Mouse (Mus musculus): ENCODE data around the gene Rabggta. TPM values are rescaled to one million over a fixed set of nuclear protein-coding genes. Genes with fewer than 3 reads are reported as not detected.

Gene Rabggta
- polyA plus RNA-seq, 1 experiment from 2014 or later = 21.2 TPM

DNA sequence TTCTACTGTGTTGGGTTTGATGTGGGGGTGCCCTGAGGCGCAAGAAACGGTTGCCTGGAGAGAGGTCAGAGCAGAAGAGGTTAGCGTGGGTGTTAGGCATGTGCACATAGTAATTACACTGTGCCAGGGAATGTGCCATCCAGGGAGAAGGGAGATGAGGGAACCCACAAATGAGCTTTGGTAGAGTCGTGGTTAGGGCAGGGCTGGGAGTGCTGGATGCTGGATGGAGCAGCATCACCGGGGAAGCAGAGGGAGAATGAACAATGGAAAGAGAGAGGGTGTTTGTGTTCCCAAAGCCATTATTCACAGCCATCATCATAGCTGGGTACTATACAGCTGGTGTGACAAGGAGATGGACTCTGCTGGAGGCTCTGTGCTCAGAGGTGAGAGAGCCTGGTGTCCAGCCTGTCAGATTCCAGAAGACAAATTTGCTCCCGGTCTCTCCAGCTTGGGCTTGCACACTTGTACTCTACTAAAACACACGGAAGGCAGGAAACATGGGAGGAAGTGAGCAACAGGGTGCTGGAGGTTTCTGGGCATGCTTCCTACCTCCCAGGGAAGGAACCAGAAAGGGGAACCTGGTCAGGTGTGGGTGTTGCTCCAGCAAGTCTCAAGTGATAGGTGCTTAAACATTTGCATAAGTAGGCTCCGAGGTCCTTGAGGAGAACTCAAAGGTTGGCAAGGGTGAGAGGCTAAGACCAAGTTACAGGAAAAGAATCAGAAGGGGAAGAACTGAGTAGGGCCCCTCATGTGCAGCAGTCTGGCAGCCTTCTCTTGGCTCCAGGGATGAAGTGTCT, 6.0 kb upstream of the Rabggta start:
- H3K4me1 ChIP-seq (ENCODE audit: insufficient read depth) = peaks cover 13% of the 10 kb centered on the region
- no peak overlapping the region for H3K9ac ChIP-seq (replicated peaks)
- ATAC-seq = no peak
- 0 out of 2 replicates have a peak overlapping the region, but pooled peaks have one; percentile 3 for H3K27ac ChIP-seq (ENCODE audit: low read depth)
- H3K4me2 ChIP-seq (ENCODE audit: low read depth, low read length) = no peak overlapping the region
- no peak overlapping the region for H3K4me3 ChIP-seq (ENCODE audit: low read depth, low read length)
- 56% methylated on average over 8 of the region's 8 CpGs for WGBS (ENCODE audit: insufficient replicate concordance)
- no peaks in the 10 kb centered on the region for H3K36me3 ChIP-seq (replicated peaks; ENCODE audit: insufficient read depth, low read length)
- no peaks in the 10 kb centered on the region for H3K9me3 ChIP-seq (ENCODE audit: low read length)
- H3K27me3 ChIP-seq (ENCODE audit: insufficient read depth, low read length) = no peaks in the 10 kb centered on the region
- no peak for DNase-seq
- TF ChIP-seq CTCF (IDR thresholded peaks at IDR 0.05; ENCODE audit: low read depth) (no peak), EP300 (IDR thresholded peaks at IDR 0.05; ENCODE audit: low read depth) (no peak)

DNA sequence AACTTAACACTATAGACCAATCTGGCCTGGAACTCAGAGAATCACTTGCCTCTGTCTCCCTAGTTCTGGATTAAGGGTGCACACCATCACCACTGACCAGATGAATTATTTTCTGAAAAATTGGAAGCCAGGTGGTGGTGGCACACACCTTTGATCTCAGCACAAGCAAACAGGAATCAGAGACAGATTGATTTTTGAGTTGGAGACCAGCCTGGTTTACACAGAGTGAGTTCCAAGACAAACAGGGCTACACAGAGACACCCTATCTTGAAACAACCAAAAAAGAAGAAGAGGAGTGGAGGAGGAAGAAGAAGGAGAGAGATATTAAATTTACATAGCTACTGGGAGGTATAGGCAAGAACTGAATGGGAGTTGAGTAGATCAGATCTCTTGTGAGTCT, 4.2 kb upstream of the Rabggta start:
- DNase-seq (no peak), ATAC-seq (no peak)
- Histone ChIP-seq H3K9ac (replicated peaks) (no peak overlapping the region), H3K27ac (ENCODE audit: low read depth) (no peak overlapping the region), H3K36me3 (replicated peaks; ENCODE audit: insufficient read depth, low read length) (no peaks in the 10 kb centered on the region), H3K27me3 (ENCODE audit: insufficient read depth, low read length) (no peaks in the 10 kb centered on the region), H3K4me1 (ENCODE audit: insufficient read depth) (peaks cover 25% of the 10 kb centered on the region), H3K4me2 (ENCODE audit: low read depth, low read length) (no peak overlapping the region), H3K4me3 (ENCODE audit: low read depth, low read length) (no peak overlapping the region), H3K9me3 (ENCODE audit: low read length) (no peaks in the 10 kb centered on the region)
- no peak for TF ChIP-seq EP300 (IDR thresholded peaks at IDR 0.05; ENCODE audit: low read depth)
- no peak for TF ChIP-seq CTCF (IDR thresholded peaks at IDR 0.05; ENCODE audit: low read depth)

DNA sequence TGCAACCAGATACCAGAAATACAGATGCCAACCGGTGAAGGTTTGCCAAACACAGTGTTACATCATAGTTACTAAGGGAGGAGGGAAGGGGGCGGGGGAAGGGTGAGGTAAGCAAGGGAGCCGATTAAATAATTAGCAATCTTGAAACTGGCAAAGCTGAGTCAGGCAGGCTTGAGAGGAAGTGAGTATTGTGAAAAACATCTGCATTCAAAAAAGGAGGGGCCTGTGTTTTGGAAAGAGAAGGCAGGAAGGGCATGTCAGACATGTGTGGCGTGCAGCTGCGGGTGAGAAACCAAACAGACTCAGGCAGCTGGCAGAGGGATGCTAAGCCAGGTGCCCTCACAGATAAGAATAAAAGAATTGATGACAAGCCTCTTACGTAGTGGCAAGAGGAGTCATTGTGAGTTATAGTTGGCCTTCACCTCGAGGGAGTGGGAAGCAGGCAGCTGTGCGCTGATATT, 2.4 kb upstream of the Rabggta start:
- Histone ChIP-seq H3K9ac (replicated peaks) (no peak overlapping the region), H3K27me3 (ENCODE audit: insufficient read depth, low read length) (no peaks in the 10 kb centered on the region), H3K27ac (ENCODE audit: low read depth) (peak overlapping the region; percentile 24; the same call in 1 of the 2 replicates), H3K4me3 (ENCODE audit: low read depth, low read length) (no peak overlapping the region), H3K9me3 (ENCODE audit: low read length) (no peaks in the 10 kb centered on the region), H3K36me3 (replicated peaks; ENCODE audit: insufficient read depth, low read length) (peaks cover 3% of the 10 kb centered on the region; the same call in 1 of the 2 replicates), H3K4me1 (ENCODE audit: insufficient read depth) (peaks cover 28% of the 10 kb centered on the region), H3K4me2 (ENCODE audit: low read depth, low read length) (peak overlapping the region; percentile 5; the same call in 1 of the 2 replicates)
- DNase-seq = peak; percentile 62
- peak; percentile 65 for TF ChIP-seq EP300 (IDR thresholded peaks at IDR 0.05; ENCODE audit: low read depth)
- no peak for TF ChIP-seq CTCF (IDR thresholded peaks at IDR 0.05; ENCODE audit: low read depth)
- ATAC-seq = peak; percentile 5; the same call in 1 of the 2 replicates
- 15% methylated on average over 8 of the region's 8 CpGs for WGBS (ENCODE audit: insufficient replicate concordance)

DNA sequence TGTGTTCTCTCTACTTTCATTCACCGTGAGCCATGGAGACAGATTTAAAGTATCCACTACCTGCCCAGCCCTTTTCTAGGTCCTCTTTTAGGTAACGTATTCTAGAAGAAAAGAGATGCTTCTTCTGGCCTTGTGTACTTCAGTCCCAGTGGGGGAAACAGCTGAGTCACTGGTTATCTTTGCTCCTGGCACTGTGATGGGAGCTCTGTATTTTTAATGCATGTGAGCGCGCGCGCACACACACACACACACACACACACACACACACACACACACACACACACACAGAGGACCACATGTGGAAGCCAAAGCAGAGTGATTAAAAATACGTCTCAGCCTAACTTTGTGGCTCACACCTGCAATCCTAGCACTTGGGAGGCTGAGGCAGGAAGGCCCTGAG, 1.4 kb upstream of the Rabggta start:
- no peak for TF ChIP-seq CTCF (IDR thresholded peaks at IDR 0.05; ENCODE audit: low read depth)
- TF ChIP-seq EP300 (IDR thresholded peaks at IDR 0.05; ENCODE audit: low read depth) = no peak
- H3K9me3 ChIP-seq (ENCODE audit: low read length) = no peaks in the 10 kb centered on the region
- H3K27ac ChIP-seq (ENCODE audit: low read depth) = peak overlapping the region; percentile 93; the same call in 1 of the 2 replicates
- no peaks in the 10 kb centered on the region for H3K27me3 ChIP-seq (ENCODE audit: insufficient read depth, low read length)
- peaks cover 28% of the 10 kb centered on the region for H3K4me1 ChIP-seq (ENCODE audit: insufficient read depth)
- H3K4me3 ChIP-seq (ENCODE audit: low read depth, low read length) = no peak overlapping the region
- peaks cover 6% of the 10 kb centered on the region; the same call in 1 of the 2 replicates for H3K36me3 ChIP-seq (replicated peaks; ENCODE audit: insufficient read depth, low read length)
- WGBS (ENCODE audit: insufficient replicate concordance) = 75% methylated on average over 7 of the region's 7 CpGs
- H3K4me2 ChIP-seq (ENCODE audit: low read depth, low read length) = no peak overlapping the region
- no peak for ATAC-seq
- no peak overlapping the region for H3K9ac ChIP-seq (replicated peaks)
- DNase-seq = no peak

DNA sequence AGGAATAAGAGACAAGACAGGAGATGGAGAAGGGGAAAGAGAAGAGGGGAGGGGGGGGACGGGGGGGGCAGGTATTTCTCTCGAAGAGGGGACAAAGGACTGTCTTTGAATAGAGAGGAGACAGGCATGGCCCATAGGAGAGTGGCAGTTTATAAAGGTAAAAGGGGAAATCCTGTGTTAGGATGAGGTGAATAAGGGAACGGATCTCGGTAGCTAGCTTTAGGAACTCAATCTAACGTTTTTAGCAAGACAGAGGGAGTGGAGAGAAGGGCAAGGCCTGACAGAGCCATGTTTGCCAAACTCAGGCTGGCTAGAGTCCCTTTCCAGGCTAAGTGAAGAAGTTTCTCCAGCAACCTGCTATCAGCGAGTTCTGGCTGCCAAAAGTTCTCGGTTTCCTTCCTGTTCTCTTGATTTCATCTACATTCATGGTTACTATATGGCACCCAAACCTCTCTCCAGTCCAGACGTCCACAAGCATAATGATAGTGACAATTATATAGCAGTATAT, 429 bp upstream of the Rabggta start:
- Histone ChIP-seq H3K4me1 (ENCODE audit: insufficient read depth) (peaks cover 28% of the 10 kb centered on the region), H3K4me2 (ENCODE audit: low read depth, low read length) (peak overlapping the region; percentile 84), H3K36me3 (replicated peaks; ENCODE audit: insufficient read depth, low read length) (peaks cover 14% of the 10 kb centered on the region), H3K27ac (ENCODE audit: low read depth) (peak overlapping the region; percentile 93), H3K9me3 (ENCODE audit: low read length) (no peaks in the 10 kb centered on the region), H3K9ac (replicated peaks) (peak overlapping the region; percentile 79; the same call in 1 of the 2 replicates), H3K4me3 (ENCODE audit: low read depth, low read length) (peak overlapping the region; percentile 75; the same call in 1 of the 2 replicates), H3K27me3 (ENCODE audit: insufficient read depth, low read length) (no peaks in the 10 kb centered on the region)
- 37% methylated on average over 8 of the region's 8 CpGs for WGBS (ENCODE audit: insufficient replicate concordance)
- ATAC-seq = no peak
- no peak for TF ChIP-seq EP300 (IDR thresholded peaks at IDR 0.05; ENCODE audit: low read depth)
- no peak for TF ChIP-seq CTCF (IDR thresholded peaks at IDR 0.05; ENCODE audit: low read depth)
- no peak for DNase-seq

DNA sequence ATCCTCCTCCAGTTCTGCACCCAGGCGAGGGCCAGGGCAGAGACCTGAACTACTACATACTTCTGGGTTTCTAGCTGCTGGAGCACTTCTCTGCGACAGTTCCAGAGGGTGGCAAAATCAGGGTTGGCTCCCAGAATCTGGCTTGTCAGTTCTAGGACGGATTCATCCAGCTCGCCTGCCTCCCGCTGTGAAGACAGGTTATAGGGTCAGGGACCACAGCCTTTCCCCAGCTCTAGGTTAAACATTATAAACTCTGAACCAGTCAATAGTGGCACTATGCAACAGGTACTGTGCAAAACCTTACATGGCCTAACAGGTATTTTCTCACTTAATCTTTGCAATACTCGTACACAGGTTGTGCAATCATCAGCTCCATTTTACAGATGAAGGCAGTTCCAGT, 987 bp downstream of the Rabggta start:
- Histone ChIP-seq H3K9ac (replicated peaks) (no peak overlapping the region), H3K9me3 (ENCODE audit: low read length) (no peaks in the 10 kb centered on the region), H3K4me3 (ENCODE audit: low read depth, low read length) (peak overlapping the region; percentile 75), H3K27ac (ENCODE audit: low read depth) (peak overlapping the region; percentile 93), H3K27me3 (ENCODE audit: insufficient read depth, low read length) (no peaks in the 10 kb centered on the region), H3K4me1 (ENCODE audit: insufficient read depth) (peaks cover 28% of the 10 kb centered on the region), H3K4me2 (ENCODE audit: low read depth, low read length) (peak overlapping the region; percentile 84), H3K36me3 (replicated peaks; ENCODE audit: insufficient read depth, low read length) (peaks cover 19% of the 10 kb centered on the region)
- ATAC-seq = peak; percentile 56
- no peak for DNase-seq
- WGBS (ENCODE audit: insufficient replicate concordance) = 62% methylated on average over 6 of the region's 6 CpGs
- TF ChIP-seq EP300 (IDR thresholded peaks at IDR 0.05; ENCODE audit: low read depth) (no peak), CTCF (IDR thresholded peaks at IDR 0.05; ENCODE audit: low read depth) (no peak)

Measured in liver, postnatal 0 days (tissue).